Mouse (Mus musculus) embryo, embryonic 11 days (tissue): ENCODE measurements around the gene Uts2r.
A peak's percentile ranks its signal among the peaks of the same experiment; 100 is the strongest.

Source experiments
- DNase-seq: peaks from one replicate; pipeline ENCODE4 v3.0.0-alpha.2; 2015

The Uts2r gene

GRCm38 (mm10) chr11:121163751-121164150, 3.7 kb downstream of the Uts2r start:
- DNase-seq, result no peak

- DNase-seq, result no peak
Observed at GRCm38 (mm10) chr11:121173203-121173602, 13.1 kb downstream of the Uts2r start.

GRCm38 (mm10) chr11:121174234-121174633, 14.2 kb downstream of the Uts2r start:
- no peak for DNase-seq

GRCm38 (mm10) chr11:121176285-121177270, 16.5 kb downstream of the Uts2r start:
- DNase-seq, result peak; percentile 69

- DNase-seq, result no peak
Observed at GRCm38 (mm10) chr11:121189681-121190080, 29.6 kb downstream of the Uts2r start.

GRCm38 (mm10) chr11:121192742-121193141, 32.7 kb downstream of the Uts2r start:
- DNase-seq, result no peak

GRCm38 (mm10) chr11:121193415-121193814, 33.3 kb downstream of the Uts2r start:
- no peak for DNase-seq

- DNase-seq, result no peak
Observed at GRCm38 (mm10) chr11:121198622-121199021, 38.6 kb downstream of the Uts2r start.

GRCm38 (mm10) chr11:121199851-121200250, 39.8 kb downstream of the Uts2r start:
- DNase-seq, result no peak

GRCm38 (mm10) chr11:121200781-121201180, 40.7 kb downstream of the Uts2r start:
- DNase-seq, result no peak

- peak; percentile 52 for DNase-seq
Observed at GRCm38 (mm10) chr11:121201436-121202198, 41.5 kb downstream of the Uts2r start.

- no peak for DNase-seq
Observed at GRCm38 (mm10) chr11:121203859-121204160, 43.7 kb downstream of the Uts2r start.

- DNase-seq, result peak; percentile 98
Observed at GRCm38 (mm10) chr11:121204161-121205006, 44.3 kb downstream of the Uts2r start, which contains the start of the genes Hexdc and Ogfod3. TSS of gene Hexdc (plus strand) at chr11:121204433. TSS of gene Ogfod3 (minus strand) at chr11:121204711.
